Mouse (Mus musculus) neural tube, embryonic 14.5 days (tissue): ENCODE data around the gene Grm1. TPM values are rescaled to one million over a fixed set of nuclear protein-coding genes. Genes with fewer than 3 reads are reported as not detected.
"Not testable (repeated sequence)": the region's sequence is repeated elsewhere in the genome, so short reads cannot be mapped to it uniquely, and the experiment has no call there.

ENCODE experiments used
- ATAC-seq: fragments of 200-750 bp; cut with Nextera tagmentation; 2 replicates; pipeline ENCODE4 v1.8.0; 2017; ENCODE audit warnings: low read depth, mild to moderate bottlenecking, moderate TSS enrichment, moderate library complexity
- H3K27ac ChIP-seq: fragments of 300-500 bp; sonication (generic); 2 replicates; pipeline ENCODE4 v1.5.1; 2014; ENCODE audit warnings: low read depth, mild to moderate bottlenecking, control low read depth, low read length, moderate library complexity, mixed read lengths
- H3K27me3 ChIP-seq: fragments of 300-500 bp; sonication (generic); 2 replicates; pipeline ENCODE4 v1.6.1; 2014; ENCODE audit warnings: low read length; ENCODE audit not compliant: control insufficient read depth, insufficient read depth
- H3K36me3 ChIP-seq: fragments of 300-500 bp; sonication (generic); 2 replicates; pipeline ENCODE4 v1.6.1; 2014; ENCODE audit warnings: low read length, mixed read lengths; ENCODE audit not compliant: control insufficient read depth, insufficient read depth
- H3K4me1 ChIP-seq: fragments of 300-500 bp; sonication (generic); 2 replicates; pipeline ENCODE4 v1.6.1; 2014; ENCODE audit warnings: low read length; ENCODE audit not compliant: control insufficient read depth, insufficient read depth
- H3K4me2 ChIP-seq: fragments of 300-500 bp; sonication (generic); 2 replicates; pipeline ENCODE4 v1.6.1; 2014; ENCODE audit warnings: mild to moderate bottlenecking, low read depth, low read length, control low read depth
- H3K4me3 ChIP-seq: fragments of 300-500 bp; sonication (generic); 2 replicates; pipeline ENCODE4 v1.5.1; 2014; ENCODE audit warnings: low read depth, low read length, control low read depth, mixed read lengths
- H3K9ac ChIP-seq: fragments of 300-500 bp; sonication (generic); replicated peaks from 2 replicates; pipeline ENCODE4 v1.6.1; 2014; ENCODE audit warnings: low read depth, mild to moderate bottlenecking, control low read depth, low read length, mixed read lengths
- H3K9me3 ChIP-seq: fragments of 300-500 bp; sonication (generic); 2 replicates; pipeline ENCODE4 v1.6.1; 2016; ENCODE audit warnings: low read length; ENCODE audit not compliant: control insufficient read depth
- WGBS: fragments of 180-500 bp; shearing (Covaris S2); extraction: QIAGEN DNeasy Blood & Tissue Kit; methylation state at CpG from one replicate; pipeline ENCODE4 v1.1.7; 2014; 5-methylcytosine and 5-hydroxymethylcytosine counted together
- polyA plus RNA-seq: library from polyadenylated mRNA; unstranded; fragments of >200 nt; fragmentation: Nextera tagmentation; extraction: Ambion mirVana; gene quantifications from 2 replicates; pipeline ENCODE4 v1.2.1, GENCODE M21; 2014

The Grm1 gene
- polyA plus RNA-seq, 1 experiment from 2014 or later: 4.5 TPM

DNA sequence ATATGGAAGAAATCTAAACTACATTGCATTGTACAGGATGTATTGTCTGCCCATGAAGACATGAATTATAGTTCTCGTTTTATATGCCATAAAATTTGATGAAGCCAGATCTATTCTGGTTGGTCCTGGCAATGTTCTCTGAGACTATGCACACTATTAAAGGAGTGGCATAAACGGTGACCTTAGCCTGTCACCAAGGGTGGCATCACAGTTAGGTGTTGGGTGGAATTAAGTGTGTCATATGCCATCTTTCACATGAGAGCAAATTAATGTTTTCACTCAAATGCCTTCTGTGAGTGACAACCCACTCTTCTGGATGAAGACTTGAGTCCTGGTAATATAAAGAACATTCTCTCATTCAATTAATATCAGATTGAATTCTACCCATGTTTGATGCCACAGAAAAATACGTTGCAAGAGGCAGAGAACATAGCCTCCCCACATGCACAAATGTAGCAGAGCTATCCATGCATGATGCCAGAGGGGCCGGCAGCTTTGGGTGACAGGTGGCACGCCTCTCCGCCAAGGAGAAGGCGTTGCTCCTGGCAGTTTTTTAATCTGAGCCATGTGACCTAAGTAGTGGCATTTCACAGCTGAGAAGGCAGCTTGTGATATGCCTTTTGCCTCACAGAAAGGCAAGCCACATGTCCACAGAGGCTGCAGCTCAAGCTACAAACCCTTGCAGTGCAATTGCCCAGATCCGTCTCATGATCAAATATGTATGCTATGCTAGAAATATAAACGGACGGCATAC, 20.7 kb downstream of the Grm1 start:
- Histone ChIP-seq H3K27ac (no peak overlapping the region), H3K9me3 (no peaks in the 10 kb centered on the region), H3K9ac (no peak overlapping the region), H3K4me2 (no peak overlapping the region), H3K27me3 (no peaks in the 10 kb centered on the region), H3K4me1 (no peaks in the 10 kb centered on the region), H3K4me3 (no peak overlapping the region), H3K36me3 (no peaks in the 10 kb centered on the region)
- peak; percentile 31; the same call in 1 of the 2 replicates for ATAC-seq
- 80% methylated on average over 10 of the region's 10 CpGs for WGBS

DNA sequence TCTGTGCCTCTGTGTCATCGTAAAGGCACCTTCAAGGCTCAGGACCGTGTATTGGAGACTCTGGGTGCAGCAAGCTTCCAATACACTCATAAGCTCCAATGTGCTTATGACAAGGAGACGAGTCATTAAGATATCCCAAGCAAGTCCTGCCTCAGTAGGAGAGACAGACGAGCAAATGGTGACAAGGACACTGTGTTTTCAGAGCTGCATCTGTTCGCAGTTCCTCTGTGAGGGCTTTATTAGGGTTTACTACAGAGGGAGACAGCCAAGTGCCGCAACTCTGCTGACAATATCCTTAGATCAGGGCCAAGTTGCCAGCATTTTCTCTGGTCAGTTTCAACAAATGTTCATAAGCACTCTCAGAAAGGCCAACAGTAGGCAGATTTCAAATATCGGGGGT, 32.8 kb downstream of the Grm1 start:
- Histone ChIP-seq H3K4me2 (no peak overlapping the region), H3K27ac (no peak overlapping the region), H3K27me3 (no peaks in the 10 kb centered on the region), H3K36me3 (no peaks in the 10 kb centered on the region), H3K9me3 (no peaks in the 10 kb centered on the region), H3K9ac (no peak overlapping the region), H3K4me3 (no peak overlapping the region), H3K4me1 (no peaks in the 10 kb centered on the region)
- 84% methylated on average over 7 of the region's 7 CpGs for WGBS
- no peak for ATAC-seq

DNA sequence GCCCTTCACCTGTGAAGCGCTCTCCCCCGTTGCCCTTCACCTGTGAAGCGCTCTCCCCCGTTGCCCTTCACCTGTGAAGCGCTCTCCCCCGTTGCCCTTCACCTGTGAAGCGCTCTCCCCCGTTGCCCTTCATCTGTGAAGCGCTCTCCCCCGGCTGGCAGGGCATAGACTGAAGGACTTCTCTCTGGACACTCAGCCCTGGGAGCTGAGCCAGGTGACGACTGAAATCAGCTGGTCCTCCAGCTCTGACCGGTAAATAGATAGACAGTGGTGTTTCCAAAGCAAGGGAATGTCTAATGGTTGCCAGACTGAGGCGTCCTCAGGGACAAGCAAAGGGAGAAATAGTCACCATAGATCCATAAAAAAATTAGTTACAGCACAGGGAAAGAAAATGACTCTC, 36.7 kb downstream of the Grm1 start:
- not testable (repeated sequence) for H3K27ac ChIP-seq, H3K4me1 ChIP-seq, H3K36me3 ChIP-seq, H3K9ac ChIP-seq, H3K4me2 ChIP-seq, H3K4me3 ChIP-seq, H3K27me3 ChIP-seq, ATAC-seq, H3K9me3 ChIP-seq
- 58% methylated on average over 12 of the region's 13 CpGs for WGBS

DNA sequence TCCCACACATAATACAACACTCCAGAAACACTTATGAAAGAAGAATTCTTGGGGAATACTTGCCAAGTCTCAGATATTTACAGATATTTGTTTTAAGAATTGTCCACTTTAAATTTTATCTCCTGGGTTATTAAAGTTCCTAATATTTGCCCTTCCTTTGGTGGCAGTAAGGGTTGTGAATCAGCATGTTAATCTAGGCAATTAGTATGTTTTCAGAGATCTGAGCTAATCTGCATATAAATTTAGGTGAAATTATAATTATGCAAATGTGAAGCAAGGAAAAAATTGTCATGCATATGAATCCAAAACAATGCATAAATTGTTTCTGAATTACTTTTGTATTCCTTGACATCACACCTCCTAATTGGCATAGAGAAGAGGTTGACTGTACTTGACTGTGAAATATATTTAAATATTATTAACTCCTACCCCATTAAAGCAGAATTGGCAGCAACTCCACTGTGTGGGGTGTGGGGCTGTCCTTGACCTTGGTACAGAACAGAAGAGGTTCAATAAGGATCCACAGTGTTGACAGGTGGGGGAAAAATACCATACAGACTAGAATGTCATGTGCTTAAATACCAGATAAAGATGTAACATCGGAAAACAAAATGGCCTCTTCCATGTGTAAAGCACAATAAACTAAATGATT, 37.6 kb downstream of the Grm1 start:
- Histone ChIP-seq H3K27ac (no peak overlapping the region), H3K27me3 (no peaks in the 10 kb centered on the region), H3K9ac (no peak overlapping the region), H3K4me3 (no peak overlapping the region), H3K4me1 (no peaks in the 10 kb centered on the region), H3K4me2 (no peak overlapping the region), H3K9me3 (no peaks in the 10 kb centered on the region), H3K36me3 (no peaks in the 10 kb centered on the region)
- 93% methylated on average over 1 of the region's 1 CpGs for WGBS
- no peak for ATAC-seq

DNA sequence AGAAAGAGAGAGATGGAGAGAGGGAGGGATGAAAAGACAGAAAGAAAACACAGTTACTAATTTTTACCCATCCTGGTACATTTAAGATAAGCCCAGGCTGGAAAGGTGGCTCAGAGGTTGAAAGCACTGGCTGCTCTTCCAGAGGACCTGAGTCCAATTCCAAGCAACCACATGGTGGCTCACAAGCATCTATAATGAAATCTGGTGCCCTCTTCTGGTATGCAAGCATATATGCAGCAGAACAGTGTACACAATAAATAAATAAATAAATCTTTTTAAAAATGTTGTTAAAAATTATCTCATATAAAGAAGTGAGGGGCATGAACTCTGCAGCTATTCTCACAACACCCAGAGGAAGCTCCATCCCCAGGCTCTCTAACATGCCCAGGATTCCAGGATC, 42.8 kb downstream of the Grm1 start:
- ATAC-seq: no peak
- Histone ChIP-seq H3K36me3 (no peaks in the 10 kb centered on the region), H3K27me3 (no peaks in the 10 kb centered on the region), H3K9me3 (no peaks in the 10 kb centered on the region), H3K4me3 (no peak overlapping the region), H3K27ac (no peak overlapping the region), H3K4me2 (no peak overlapping the region), H3K4me1 (no peaks in the 10 kb centered on the region), H3K9ac (no peak overlapping the region)

DNA sequence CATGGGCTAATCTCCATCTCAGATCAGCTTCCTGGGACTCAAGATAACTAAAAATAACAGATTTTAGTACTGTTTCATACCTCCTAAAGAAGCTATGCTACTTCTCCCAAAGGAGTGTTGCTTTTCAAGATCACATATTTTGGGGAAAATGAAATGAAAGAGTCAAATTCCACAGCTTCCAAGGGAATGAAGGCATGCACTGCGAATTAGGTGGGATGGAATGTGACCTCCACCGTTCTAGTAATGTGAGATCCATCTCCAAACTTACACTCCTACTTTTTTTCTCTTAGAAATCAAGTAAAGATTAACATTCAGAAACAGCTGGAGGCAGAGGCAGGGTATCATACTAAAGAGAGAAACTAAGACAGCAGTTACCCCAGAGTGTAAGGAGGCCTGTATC, 49.9 kb downstream of the Grm1 start:
- WGBS: 84% methylated on average over 2 of the region's 2 CpGs
- H3K9ac ChIP-seq: no peak overlapping the region
- no peaks in the 10 kb centered on the region for H3K27me3 ChIP-seq
- no peak overlapping the region for H3K4me2 ChIP-seq
- ATAC-seq: no peak
- no peak overlapping the region for H3K4me3 ChIP-seq
- no peaks in the 10 kb centered on the region for H3K36me3 ChIP-seq
- no peaks in the 10 kb centered on the region for H3K4me1 ChIP-seq
- no peak overlapping the region for H3K27ac ChIP-seq
- H3K9me3 ChIP-seq: no peaks in the 10 kb centered on the region

DNA sequence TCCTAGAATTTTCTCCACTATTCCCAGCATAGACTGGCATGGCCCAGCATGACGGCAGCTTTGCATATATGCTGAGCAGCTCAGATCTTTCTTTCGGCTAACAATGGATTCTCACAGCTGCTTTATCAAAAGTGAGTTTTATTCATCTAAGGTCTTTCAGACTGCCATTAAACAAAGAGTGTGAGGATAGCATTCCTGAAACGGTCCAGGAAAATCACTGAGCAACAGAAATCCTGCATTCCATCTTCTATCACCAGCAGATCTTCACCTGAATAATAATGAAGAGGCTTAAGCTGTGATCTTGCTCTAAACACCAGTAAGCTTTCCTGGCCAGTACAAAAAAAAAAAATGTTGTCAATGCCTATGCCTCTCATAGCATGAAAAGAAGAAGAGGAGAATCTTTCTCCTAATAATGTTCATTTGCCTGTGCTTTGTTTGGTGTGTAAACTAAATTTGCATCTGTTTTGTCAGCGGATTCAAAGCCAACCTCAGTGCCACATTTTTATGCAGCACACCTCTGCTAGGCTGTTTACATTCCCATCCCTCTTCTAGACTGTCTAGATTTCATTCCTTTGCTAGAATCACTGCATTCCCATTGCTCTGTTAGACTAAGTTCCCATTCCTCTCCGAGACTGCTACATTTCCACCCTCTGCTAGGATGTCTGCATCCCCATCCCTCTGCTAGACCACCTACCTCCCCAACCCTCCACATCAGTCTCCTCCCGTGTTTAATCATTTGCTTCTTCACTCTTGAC, 56.2 kb downstream of the Grm1 start:
- H3K9ac ChIP-seq: no peak overlapping the region
- no peaks in the 10 kb centered on the region for H3K4me1 ChIP-seq
- WGBS: 26% methylated on average over 6 of the region's 6 CpGs
- H3K4me2 ChIP-seq: no peak overlapping the region
- H3K27me3 ChIP-seq: no peaks in the 10 kb centered on the region
- no peak overlapping the region for H3K27ac ChIP-seq
- H3K36me3 ChIP-seq: no peaks in the 10 kb centered on the region
- no peaks in the 10 kb centered on the region for H3K9me3 ChIP-seq
- no peak overlapping the region for H3K4me3 ChIP-seq
- ATAC-seq: peak; percentile 51; the same call in 1 of the 2 replicates

DNA sequence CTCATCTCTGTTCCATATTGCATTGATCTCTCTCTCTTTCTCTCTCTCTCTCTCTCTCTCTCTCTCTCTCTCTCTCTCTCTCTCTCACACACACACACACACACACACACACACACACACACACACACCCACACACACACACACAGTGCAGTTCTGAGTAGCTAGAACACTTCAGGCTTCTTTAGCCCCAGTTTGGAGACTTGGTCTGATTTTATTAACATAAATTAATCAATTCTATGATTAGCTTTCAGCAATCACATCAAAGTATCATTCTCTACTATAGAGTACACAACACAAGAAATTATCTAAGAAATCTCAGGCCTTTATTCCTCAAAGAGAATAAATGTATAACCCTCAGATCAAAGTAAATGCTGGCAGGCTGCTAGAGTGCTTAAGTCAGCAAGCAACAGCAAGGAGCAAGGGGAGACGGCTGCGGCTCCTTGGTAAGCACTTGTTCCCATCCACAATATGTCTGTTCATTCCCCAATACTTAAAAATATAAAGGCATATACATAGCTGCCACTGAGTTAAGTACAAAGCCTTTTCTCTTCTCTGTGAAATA, 63.1 kb downstream of the Grm1 start:
- Histone ChIP-seq H3K4me3 (no peak overlapping the region), H3K27me3 (no peaks in the 10 kb centered on the region), H3K9me3 (no peaks in the 10 kb centered on the region), H3K4me1 (no peaks in the 10 kb centered on the region), H3K4me2 (no peak overlapping the region), H3K36me3 (no peaks in the 10 kb centered on the region), H3K27ac (no peak overlapping the region), H3K9ac (no peak overlapping the region)
- ATAC-seq: no peak
- WGBS: 84% methylated on average over 2 of the region's 2 CpGs

DNA sequence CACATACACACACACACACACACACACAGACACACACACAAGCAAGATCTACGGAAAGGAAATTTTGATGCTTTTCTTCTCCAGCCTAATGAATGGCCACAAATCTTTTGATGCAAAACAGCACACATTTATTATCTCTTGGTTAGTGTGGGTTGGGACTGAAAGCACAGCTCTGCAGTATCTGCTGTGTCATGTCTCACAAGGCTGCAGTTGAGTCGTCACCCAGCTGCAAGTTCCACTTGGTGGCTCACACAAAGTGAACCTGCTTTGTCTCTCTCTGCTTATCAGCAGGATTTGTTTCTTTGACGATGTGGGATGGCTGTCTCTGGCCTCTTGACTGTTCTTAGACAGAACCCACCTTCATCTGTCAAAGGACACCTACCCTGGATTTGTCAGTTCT, 68.5 kb downstream of the Grm1 start:
- no peak for ATAC-seq
- Histone ChIP-seq H3K4me2 (no peak overlapping the region), H3K4me1 (no peaks in the 10 kb centered on the region), H3K9me3 (no peaks in the 10 kb centered on the region), H3K9ac (no peak overlapping the region), H3K36me3 (no peaks in the 10 kb centered on the region), H3K27ac (no peak overlapping the region), H3K4me3 (no peak overlapping the region), H3K27me3 (no peaks in the 10 kb centered on the region)
- WGBS: 71% methylated on average over 3 of the region's 3 CpGs
